Mouse (Mus musculus): ENCODE measurements around the gene Sgpp2.

The Sgpp2 gene

GRCm38 (mm10) chr1:78454659-78455058, 144.5 kb downstream of the Sgpp2 start:
- no peak for DNase-seq

Measured in liver (tissue).